Mouse (Mus musculus) limb, embryonic 11.5 days (tissue): ENCODE measurements around the gene Trp53tg5. TPM values are rescaled to one million over a fixed set of nuclear protein-coding genes. Genes with fewer than 3 reads are reported as not detected.

Source experiments
- ATAC-seq: fragments of 200-750 bp; cut with Nextera tagmentation; 2 replicates; pipeline ENCODE4 v1.8.0; 2017; ENCODE audit warnings: low read depth; ENCODE audit not compliant: insufficient number of reproducible peaks, low FRiP score, low TSS enrichment
- DNase-seq: peaks from one replicate; pipeline ENCODE4 v3.0.0-alpha.2; 2015; ENCODE audit warnings: low spot score
- H3K27ac ChIP-seq: fragments of 300-500 bp; sonication (generic); replicated peaks from 2 replicates; pipeline ENCODE4 v1.5.1; 2014; ENCODE audit warnings: low read depth, mild to moderate bottlenecking, low read length
- H3K27me3 ChIP-seq: fragments of 300-500 bp; sonication (generic); 2 replicates; pipeline ENCODE4 v1.6.1; 2014; ENCODE audit warnings: mild to moderate bottlenecking, low read length, mixed read lengths; ENCODE audit not compliant: control insufficient read depth, insufficient read depth
- H3K36me3 ChIP-seq: fragments of 300-500 bp; sonication (generic); 2 replicates; pipeline ENCODE4 v1.6.1; 2014; ENCODE audit warnings: mild to moderate bottlenecking, low read length, moderate library complexity, mixed read lengths; ENCODE audit not compliant: control insufficient read depth, insufficient read depth
- H3K4me1 ChIP-seq: fragments of 300-500 bp; sonication (generic); 2 replicates; pipeline ENCODE4 v1.6.1; 2014; ENCODE audit warnings: low read length, mixed read lengths; ENCODE audit not compliant: control insufficient read depth, insufficient read depth
- H3K4me2 ChIP-seq: fragments of 300-500 bp; sonication (generic); 2 replicates; pipeline ENCODE4 v1.6.1; 2014; ENCODE audit warnings: low read depth, mild to moderate bottlenecking, moderate library complexity; ENCODE audit not compliant: severe bottlenecking
- H3K4me3 ChIP-seq: fragments of 300-500 bp; sonication (generic); 2 replicates; pipeline ENCODE4 v1.5.1; 2014; ENCODE audit warnings: low read depth, low read length
- H3K9ac ChIP-seq: fragments of 300-500 bp; sonication (generic); 2 replicates; pipeline ENCODE4 v1.6.1; 2014; ENCODE audit warnings: mild to moderate bottlenecking, low read length
- H3K9me3 ChIP-seq: fragments of 300-500 bp; sonication (generic); 2 replicates; pipeline ENCODE4 v1.6.1; 2016; ENCODE audit warnings: low read length; ENCODE audit not compliant: control insufficient read depth
- WGBS: fragments of 180-500 bp; shearing (Covaris S2); extraction: QIAGEN DNeasy Blood & Tissue Kit; methylation state at CpG from one replicate; pipeline ENCODE4 v1.1.7; 2014; 5-methylcytosine and 5-hydroxymethylcytosine counted together
- polyA plus RNA-seq: library from polyadenylated mRNA; unstranded; fragments of >200 nt; fragmentation: Nextera tagmentation; extraction: Ambion mirVana; gene quantifications from 2 replicates; pipeline ENCODE4 v1.2.1, GENCODE M21; 2014

Trp53tg5 gene
- polyA plus RNA-seq, 1 experiment from 2014 or later, result not detected

DNA sequence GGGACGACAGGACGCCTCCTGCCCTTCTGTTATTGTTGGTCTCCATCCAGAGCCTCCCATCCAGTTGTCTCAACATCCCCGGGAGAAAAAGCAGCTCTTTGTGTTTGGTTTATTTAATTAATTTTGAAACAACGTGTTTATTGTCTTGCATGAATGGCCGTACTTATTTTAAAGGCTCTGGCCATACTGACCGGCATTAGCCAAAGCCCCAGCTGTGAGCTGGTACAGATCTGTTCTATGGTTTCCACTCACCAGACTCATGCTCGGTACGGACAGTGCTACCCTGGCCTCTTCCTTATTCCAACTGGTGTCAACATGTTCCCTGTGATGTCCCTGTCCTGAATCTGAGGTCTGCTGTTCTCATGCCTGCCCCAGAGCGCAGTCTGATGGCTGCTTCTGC lies 42.4 kb upstream of the Trp53tg5 start:
- 84% methylated on average over 9 of the region's 9 CpGs for WGBS
- no peak overlapping the region for H3K27ac ChIP-seq
- no peak for ATAC-seq

DNA sequence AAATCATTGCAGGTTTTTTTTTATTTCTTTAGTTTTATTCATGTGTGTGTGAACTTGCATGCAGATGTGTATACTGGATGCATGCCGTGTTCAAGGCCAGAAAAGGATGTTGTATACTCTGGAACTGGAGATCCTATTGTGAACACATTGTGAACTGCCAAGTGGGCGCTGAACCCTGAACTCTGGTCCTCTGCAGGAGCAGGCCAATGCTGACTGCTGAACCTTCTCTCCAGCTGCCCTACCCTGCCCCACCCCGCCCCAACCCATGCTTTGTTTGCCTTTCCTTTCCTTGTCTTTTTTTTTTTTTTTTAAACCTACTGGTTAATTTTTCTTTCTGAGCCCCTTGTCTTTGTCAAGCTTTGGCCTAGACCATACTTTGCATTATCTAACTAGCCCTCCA lies 41.4 kb upstream of the Trp53tg5 start:
- DNase-seq, result no peak
- H3K9ac ChIP-seq, result no peak overlapping the region
- no peaks in the 10 kb centered on the region for H3K9me3 ChIP-seq
- H3K27me3 ChIP-seq, result no peaks in the 10 kb centered on the region
- no peak overlapping the region for H3K4me3 ChIP-seq
- 84% methylated on average over 3 of the region's 3 CpGs for WGBS
- H3K4me1 ChIP-seq, result no peaks in the 10 kb centered on the region
- no peak overlapping the region for H3K4me2 ChIP-seq
- no peak overlapping the region for H3K27ac ChIP-seq
- ATAC-seq, result no peak
- no peaks in the 10 kb centered on the region for H3K36me3 ChIP-seq

More for the DNA sequence above, 42.4 kb upstream of the Trp53tg5 start:
- Histone ChIP-seq H3K27me3 (no peaks in the 10 kb centered on the region), H3K36me3 (no peaks in the 10 kb centered on the region), H3K9me3 (no peaks in the 10 kb centered on the region), H3K4me3 (no peak overlapping the region), H3K9ac (no peak overlapping the region), H3K4me2 (no peak overlapping the region), H3K4me1 (no peaks in the 10 kb centered on the region)
- no peak for DNase-seq

DNA sequence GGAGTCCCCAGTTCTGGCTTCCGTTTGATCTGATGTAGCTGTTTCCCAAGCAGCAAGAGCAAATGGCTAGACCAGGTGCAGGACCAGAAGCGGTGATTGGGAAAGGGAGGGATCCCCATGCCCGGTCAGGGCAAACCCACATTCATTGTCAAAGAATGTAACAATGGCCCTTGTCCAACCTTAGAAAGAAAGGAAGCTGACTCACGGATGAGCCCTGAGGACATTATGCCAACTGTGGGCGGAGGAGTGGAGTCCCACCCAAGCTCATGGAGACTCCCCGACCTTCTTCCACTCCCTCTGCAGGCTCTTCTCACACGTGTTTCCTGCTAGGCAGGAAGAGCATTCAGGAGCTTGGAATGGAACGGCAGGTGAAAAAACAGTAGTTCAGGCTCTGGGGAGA lies 39.9 kb upstream of the Trp53tg5 start:
- 78% methylated on average over 8 of the region's 8 CpGs for WGBS
- no peaks in the 10 kb centered on the region for H3K27me3 ChIP-seq
- no peak for ATAC-seq
- no peak for DNase-seq
- no peak overlapping the region for H3K4me3 ChIP-seq
- no peaks in the 10 kb centered on the region for H3K9me3 ChIP-seq
- no peaks in the 10 kb centered on the region for H3K4me1 ChIP-seq
- no peak overlapping the region for H3K4me2 ChIP-seq
- no peaks in the 10 kb centered on the region for H3K36me3 ChIP-seq
- H3K27ac ChIP-seq, result no peak overlapping the region
- H3K9ac ChIP-seq, result no peak overlapping the region

DNA sequence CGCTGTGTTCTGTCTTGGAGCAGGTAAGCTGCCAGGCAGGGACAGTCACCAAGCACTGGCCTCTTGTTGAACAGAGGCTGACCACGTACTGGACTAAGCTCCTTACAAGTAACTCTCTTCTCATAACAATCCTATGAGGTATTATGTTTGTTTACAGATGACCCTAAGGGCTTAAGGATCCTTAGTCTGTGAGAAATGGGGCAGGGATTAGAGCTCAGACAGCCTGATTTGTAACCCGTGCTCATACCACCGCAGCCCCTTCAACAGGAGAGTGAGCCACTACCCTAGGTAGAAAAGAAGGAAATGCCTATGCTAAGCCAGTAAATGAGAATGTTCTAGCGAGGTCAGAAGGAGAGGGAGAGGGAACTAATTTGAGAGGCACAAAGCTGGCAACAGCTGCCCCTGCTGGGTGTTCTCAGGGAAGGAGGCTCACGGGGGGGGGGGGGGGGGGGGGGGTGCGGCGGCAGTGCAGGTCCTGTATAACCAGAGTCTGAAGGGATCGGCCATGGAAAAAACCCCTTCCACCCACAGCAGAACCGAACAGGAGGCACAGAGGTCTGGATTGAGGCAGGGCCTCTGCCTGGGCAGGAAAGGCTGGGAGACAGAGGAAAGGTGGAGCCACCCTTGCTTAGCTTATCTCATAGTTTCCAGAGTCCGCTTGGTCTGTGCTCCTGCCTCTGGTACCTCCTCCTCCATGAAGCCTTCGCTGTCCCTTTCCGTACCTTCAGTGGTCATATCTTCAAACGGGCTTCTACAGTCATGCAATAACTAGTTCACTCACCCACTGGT lies 38.8 kb upstream of the Trp53tg5 start:
- Histone ChIP-seq H3K9ac (no peak overlapping the region), H3K27ac (no peak overlapping the region), H3K27me3 (no peaks in the 10 kb centered on the region), H3K4me1 (no peaks in the 10 kb centered on the region), H3K36me3 (no peaks in the 10 kb centered on the region), H3K4me2 (no peak overlapping the region), H3K4me3 (no peak overlapping the region), H3K9me3 (no peaks in the 10 kb centered on the region)
- ATAC-seq (no peak), DNase-seq (no peak)
- 75% methylated on average over 11 of the region's 14 CpGs for WGBS

DNA sequence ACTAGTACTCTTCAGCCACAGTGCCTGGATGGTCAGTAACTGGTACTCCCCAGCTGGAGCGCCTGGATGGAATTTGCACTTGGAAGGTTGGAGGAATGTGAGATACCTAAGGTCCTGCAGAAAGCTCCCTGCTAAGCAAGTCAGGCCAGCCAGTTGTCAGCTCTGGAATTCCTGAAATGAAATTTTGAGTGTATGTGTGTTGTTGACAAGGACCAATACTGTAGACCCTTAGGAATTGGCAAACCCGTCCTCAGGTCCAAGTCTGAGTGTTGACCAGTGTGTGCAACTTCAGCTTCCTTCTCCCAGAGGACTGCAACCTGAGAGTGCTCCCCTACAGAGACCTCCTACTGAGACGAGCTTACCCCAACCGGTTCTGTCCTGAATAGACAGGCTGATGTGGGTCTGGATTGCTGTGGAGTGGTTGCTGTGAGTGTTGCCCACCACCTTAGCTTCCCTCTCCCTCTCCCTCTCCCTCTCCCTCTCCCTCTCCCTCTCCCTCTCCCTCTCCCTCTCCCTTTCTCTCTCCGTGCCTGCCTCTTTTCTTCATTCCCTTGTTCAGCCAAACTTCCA lies 37.2 kb upstream of the Trp53tg5 start:
- no peaks in the 10 kb centered on the region for H3K27me3 ChIP-seq
- H3K4me3 ChIP-seq, result no peak overlapping the region
- ATAC-seq (no peak), DNase-seq (no peak)
- H3K9me3 ChIP-seq, result no peaks in the 10 kb centered on the region
- no peak overlapping the region for H3K4me2 ChIP-seq
- H3K4me1 ChIP-seq, result no peaks in the 10 kb centered on the region
- H3K9ac ChIP-seq, result no peak overlapping the region
- no peak overlapping the region for H3K27ac ChIP-seq
- H3K36me3 ChIP-seq, result peaks cover 3% of the 10 kb centered on the region; the same call in 1 of the 2 replicates
- WGBS, result 53% methylated on average over 4 of the region's 5 CpGs

DNA sequence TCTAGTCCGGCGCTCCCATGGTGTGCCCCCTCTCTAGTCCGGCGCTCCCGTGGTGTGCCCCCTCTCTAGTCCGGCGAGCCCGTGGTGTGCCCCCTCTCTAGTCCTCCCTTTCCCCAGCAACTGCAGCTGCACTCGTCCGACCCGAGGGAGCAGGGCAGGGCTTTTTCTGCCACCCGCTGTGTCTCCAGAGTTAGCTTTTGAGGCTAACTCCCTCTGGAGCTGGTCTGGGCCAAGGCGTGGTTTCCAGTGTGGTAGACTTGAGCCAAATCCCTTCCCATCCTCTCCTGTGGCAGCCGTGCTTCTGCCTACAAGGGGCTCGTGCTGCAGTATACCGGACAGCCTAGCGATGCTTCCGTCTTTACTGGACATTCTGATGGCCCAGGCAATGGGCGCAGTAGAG lies 34.3 kb upstream of the Trp53tg5 start:
- no peaks in the 10 kb centered on the region for H3K27me3 ChIP-seq
- peaks cover 19% of the 10 kb centered on the region for H3K36me3 ChIP-seq
- no peak for ATAC-seq

DNA sequence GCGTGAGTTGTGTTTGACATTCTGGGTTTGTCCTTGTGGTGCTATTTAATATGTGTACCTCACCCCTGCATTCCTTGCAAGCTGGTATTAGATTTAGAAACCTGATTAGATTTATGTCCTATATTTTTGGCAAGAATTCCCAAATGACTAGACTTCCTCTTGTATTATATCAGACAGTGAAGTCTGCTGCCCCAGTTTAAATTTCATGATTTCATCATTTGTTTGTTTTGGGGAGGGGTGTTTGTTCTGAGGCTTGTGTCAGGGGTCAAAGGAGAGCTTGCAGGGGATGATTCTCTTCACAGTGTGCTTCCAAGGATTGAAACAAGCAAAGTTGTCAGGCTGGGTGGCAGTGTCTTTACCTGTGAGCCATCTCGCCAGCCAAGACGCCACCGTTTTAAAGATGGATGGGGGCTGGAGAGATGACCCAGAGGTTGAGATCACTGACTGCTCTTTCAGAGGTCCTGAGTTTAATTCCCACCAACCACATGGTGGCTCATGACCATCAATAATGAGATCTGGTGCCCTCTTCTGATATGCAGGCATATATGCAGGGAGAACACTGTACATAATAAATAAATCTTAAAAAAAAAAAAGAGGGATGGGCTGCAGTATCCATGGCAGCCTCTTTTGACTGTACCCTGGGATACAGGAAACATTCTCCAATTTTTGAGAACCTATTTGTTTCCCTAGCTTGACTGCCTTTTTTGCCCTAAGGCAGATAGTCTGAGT lies 32.3 kb upstream of the Trp53tg5 start:
- Histone ChIP-seq H3K27me3 (no peaks in the 10 kb centered on the region), H3K9me3 (no peaks in the 10 kb centered on the region), H3K4me3 (no peak overlapping the region), H3K4me1 (no peaks in the 10 kb centered on the region), H3K4me2 (no peak overlapping the region), H3K36me3 (peaks cover 26% of the 10 kb centered on the region), H3K27ac (no peak overlapping the region), H3K9ac (no peak overlapping the region)
- ATAC-seq (no peak), DNase-seq (no peak)
- WGBS, result 92% methylated on average over 4 of the region's 4 CpGs

More for the DNA sequence above, 34.3 kb upstream of the Trp53tg5 start:
- 90% methylated on average over 19 of the region's 19 CpGs for WGBS
- Histone ChIP-seq H3K4me2 (no peak overlapping the region), H3K9me3 (no peaks in the 10 kb centered on the region), H3K27ac (no peak overlapping the region), H3K9ac (no peak overlapping the region), H3K4me3 (no peak overlapping the region), H3K4me1 (no peaks in the 10 kb centered on the region)
- DNase-seq, result no peak

DNA sequence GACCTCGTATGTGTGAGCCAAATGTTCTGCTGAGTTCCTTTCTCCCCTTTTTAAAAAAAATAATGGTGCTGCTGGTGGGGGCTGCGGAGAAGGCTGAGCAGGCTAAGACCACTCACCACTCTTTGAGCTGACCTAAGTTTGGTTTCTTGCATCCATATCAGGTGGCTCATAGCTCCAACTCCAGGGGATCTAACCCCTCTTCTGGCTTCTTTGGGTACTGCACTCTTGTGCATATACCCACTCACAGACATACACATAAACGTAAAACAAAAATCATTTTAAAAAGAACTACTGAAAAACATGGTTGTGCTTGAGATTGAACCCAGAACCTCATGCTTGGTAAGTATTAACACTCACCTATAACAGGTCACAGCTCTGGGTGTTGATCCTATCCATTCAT lies 31.4 kb upstream of the Trp53tg5 start:
- no peak overlapping the region for H3K9ac ChIP-seq
- WGBS, result 96% methylated on average over 3 of the region's 3 CpGs
- H3K27me3 ChIP-seq, result no peaks in the 10 kb centered on the region
- no peak overlapping the region for H3K4me2 ChIP-seq
- no peak for DNase-seq
- H3K9me3 ChIP-seq, result no peaks in the 10 kb centered on the region
- ATAC-seq, result no peak
- H3K4me3 ChIP-seq, result no peak overlapping the region
- no peaks in the 10 kb centered on the region for H3K4me1 ChIP-seq
- no peak overlapping the region for H3K27ac ChIP-seq
- H3K36me3 ChIP-seq, result peaks cover 26% of the 10 kb centered on the region
